Mouse (Mus musculus): ENCODE measurements around the gene Jdp2.

DNA sequence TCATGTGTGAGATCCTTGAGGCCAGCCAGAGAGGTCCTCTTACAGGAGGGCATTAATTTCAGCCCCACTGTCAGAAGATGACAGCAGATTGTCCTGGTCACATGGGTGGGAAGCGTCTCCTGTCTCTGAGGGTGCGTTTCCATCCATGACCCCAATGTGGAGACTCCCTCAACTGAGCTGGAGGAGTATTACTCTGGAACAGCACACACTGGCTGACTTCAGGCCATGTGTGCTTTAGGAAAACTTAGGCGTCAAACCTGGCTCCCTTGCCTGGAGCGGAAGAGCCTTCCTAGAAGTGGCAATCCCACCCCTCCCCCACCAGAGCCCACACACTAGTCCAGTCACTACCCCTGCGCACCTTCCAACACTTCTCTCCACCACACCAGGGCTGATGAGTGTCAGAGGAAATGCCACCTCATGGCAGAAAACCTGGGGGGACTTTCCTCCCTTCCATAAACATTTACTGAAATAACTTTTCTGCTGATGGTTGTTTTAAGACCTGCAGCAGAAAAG is 8.9 kb upstream of the Jdp2 start:
- TF ChIP-seq POLR2A (IDR thresholded peaks at IDR 0.05; ENCODE audit: extremely low read depth, insufficient read depth, low read length) (no peak), CTCF (IDR thresholded peaks at IDR 0.05; ENCODE audit: extremely low read depth, insufficient read depth, low read length) (no peak)

All from cortical plate, adult 2 months (tissue).